Mouse (Mus musculus): ENCODE measurements around the gene Daw1. TPM values are rescaled to one million over a fixed set of nuclear protein-coding genes. Genes with fewer than 3 reads are reported as not detected.

The Daw1 gene
- polyA plus RNA-seq (2017; shearing (Covaris generic)) = under 1 TPM in 1 of 2 experiments, not detected in 1; 0.33 TPM

DNA sequence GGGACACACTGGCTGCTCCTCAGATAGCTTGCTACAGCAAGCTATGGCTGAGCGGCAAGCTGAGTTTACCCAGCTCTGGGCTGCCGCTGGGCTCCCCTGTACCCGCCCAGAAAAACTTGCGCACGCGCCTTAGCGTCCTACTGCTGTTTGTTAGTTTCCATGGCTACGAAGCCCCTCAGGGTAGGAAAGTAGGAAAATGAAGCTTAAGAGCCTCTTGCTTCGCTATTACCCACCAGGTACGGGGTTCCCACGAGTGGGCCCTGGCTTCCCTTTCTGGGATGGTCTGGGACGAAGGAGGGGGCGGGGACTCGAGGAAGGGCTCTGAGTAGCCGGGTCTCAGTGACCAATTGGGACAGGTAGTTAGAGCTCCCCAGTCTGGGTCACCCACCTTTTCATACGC is at the start of gene Daw1:
Gene Daw1 (plus strand): TSS at position 150 of the 400 bp plus-strand sequence.
- no peak for ATAC-seq

DNA sequence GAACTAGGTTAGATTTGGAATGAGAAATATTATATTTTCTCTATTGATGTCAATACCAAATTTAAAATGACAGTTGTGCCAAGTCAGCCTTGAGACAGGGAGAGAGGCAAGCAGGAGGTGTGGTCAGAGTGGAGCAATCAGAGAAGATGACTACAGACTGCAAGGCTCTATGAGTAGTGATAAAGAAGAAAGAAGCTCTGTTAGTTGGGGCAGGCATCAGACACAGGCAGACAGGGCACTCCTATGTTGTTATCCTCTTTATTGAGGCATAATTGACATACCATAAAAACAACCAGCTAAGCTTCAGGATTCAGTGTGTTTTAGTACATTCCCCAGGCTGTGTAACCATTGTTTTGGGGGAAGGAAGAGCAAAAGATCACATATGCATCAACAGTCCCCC is 48.6 kb upstream of the Daw1 start:
- no peak for ATAC-seq

DNA sequence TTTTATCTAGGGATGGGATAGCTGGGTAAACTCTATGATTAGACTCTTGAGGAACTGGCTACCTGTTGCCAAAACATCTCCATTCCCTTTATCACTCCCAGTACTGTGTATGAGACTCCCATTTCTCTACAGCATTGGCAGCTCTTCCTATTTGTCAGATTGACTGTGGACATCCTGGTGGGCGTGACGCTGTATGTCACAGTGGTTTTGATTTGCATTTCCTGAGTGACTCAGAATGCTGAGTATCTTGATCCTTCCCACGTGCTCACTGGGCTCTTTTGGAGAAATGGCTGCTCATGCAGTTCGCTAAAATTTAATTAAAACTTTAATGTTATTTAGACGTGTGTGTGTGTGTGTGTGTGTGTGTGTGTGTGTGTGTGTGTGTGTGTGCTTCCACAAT is 47.8 kb upstream of the Daw1 start:
- ATAC-seq = peak; percentile 57

DNA sequence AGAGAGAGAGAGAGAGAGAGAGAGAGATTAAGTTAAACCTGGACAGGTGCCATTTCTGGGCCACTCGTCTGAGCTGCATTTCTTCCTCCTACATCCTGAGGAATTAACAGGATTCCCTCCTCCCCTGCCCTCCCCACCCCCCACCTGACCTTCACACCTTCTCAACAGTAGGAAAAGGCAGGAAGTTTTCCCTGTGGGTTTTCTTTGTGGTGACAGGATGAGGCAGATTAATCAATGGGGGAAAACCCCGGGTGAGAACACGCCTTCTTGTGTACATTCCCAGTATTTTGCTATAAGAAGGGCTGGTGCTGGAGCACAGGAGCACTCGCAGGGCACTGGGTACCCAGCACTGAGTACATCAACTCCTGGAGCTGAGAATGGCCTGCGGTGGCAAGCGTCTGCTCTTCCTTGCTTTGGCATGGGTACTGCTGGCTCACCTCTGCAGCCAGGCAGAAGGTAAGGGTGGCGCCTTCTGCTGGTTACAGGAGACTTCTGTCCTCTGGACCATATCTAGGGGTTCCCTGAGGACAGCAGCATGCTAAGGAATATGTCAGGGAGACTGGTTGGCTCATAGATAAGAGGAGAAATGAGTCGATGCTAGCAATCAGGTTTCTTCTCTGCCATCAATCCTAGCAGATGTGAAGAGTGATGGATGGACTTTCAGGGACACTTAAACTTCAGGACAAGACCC is 43.0 kb upstream of the Daw1 start, which contains the start of gene Ccl20:
Gene Ccl20 (plus strand): TSS at position 320 of the 691 bp plus-strand sequence.
- ATAC-seq = no peak

DNA sequence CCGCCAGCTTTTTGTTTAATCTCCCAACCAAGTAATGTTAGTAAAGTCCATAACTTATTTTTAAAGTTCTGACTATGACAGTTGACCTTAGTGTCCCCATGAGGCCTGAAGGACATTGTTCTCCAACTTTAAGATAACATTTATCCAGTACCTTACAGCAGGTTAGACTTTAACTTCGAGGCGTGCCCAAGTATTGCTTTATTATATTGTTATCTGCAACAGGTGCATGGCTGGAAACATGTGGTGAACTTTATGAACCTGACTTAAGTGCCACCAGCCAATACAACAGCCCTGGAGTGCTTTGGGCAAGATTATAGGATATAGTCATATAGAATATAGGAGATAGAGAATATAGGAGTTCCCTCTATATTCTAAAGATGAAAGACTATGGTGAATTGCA is 42.3 kb upstream of the Daw1 start:
- ATAC-seq = no peak

DNA sequence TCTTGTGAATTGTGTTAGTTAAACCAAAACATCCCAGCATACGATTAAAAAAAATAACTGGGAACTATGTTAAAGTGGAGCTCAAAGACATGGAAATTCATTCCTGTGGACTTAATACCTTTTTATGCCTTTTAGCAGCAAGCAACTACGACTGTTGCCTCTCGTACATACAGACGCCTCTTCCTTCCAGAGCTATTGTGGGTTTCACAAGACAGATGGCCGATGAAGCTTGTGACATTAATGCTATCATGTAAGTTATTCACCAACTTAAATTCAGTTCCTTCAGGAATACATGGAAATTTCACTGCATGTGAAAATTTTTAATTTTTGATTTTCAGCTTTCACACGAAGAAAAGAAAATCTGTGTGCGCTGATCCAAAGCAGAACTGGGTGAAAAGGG is 41.9 kb upstream of the Daw1 start:
- no peak for ATAC-seq

DNA sequence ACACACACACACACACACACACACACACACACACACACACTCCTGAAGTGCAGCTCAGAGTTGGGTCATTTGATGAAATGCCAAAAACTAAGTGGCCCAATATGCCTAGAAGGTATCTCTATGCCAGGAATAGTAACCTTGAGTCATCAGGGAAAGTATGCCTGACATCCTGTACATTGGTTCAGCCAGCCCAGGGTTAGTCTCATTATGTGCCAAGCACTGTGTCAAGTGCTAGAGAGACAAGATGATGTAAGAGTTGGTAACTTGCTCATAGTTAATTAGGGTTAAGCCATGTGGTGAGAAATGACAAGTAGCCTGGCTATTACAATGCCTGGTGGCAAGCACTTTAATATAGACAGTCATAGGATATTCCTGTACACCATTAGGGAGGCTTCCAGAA is 39.6 kb upstream of the Daw1 start:
- no peak for ATAC-seq

DNA sequence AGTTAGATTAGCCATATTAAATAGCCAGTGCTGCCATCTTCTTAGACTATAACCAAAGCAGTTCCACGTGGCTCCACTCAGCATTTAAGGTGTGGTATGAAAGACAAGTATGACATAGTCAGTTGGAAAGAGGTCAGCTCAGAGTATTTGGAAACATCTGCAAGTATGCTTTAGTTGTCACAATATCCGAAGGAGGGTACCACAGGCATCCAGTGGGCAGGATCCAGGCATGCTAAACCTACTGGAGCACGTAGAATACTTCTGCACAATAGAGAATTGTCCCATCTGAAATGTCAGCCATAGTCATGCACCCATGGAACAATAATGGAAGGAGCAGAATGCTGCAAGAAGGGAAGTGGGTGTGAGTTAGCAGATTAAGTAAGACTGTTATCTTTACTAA is 39.2 kb upstream of the Daw1 start:
- ATAC-seq = no peak

DNA sequence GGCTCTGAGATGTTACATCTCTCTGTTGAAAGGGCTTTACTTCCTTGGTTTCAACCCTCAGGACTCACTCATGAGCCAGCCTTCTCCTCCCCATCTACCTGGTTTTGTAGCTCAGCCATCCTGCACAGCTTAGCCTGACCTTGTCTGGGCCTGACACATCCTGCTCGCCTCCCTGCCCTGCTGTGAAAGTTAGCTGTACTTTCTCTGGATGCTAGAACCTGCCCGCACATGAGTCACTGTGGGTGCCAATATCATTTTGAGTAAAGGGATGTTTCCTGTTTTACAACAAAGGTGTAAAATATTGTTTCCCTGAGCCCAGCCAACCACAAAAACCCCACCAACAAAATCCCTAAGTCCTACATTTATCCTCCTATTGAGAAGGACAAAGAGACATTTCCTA is 36.4 kb upstream of the Daw1 start:
- ATAC-seq = no peak

DNA sequence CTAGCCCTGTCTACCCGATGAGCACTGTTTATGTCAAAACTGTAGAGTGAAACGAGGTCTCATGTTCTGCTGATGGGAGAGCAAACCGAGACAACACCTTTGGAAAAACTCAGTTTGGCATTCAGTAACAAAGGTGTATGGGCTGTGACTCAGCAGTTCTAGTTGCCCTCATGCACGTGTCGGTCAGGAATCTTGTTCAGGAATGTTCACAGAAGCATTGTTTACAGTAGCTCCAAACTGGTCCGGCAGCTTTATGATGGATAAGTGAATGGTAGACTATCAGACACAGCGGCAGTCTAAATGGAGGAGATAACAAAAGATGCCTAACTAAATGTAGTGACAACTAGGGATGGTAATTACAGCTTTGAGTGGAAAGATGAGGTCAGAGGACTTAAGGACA is 23.7 kb upstream of the Daw1 start:
- ATAC-seq = no peak

DNA sequence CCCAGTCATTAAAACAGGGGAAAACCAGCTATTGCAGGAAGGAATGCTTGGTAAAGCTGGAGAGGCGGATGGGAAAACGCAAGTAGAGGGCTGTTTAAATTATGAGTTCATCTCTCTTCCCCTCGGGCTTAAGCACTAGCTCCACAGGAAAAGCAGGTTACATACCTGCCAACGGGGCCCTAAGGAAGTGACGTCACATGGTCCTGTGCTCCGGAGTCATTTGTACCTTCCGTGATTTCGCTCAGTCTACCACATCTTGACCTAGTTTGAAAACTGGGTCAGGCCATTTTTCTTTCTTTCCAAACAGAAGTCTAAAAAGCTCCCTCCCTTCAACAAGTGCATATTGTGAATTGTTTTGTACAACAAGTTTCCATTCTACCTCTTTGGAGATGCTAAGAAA is 21.7 kb upstream of the Daw1 start:
- peak; percentile 68 for ATAC-seq

DNA sequence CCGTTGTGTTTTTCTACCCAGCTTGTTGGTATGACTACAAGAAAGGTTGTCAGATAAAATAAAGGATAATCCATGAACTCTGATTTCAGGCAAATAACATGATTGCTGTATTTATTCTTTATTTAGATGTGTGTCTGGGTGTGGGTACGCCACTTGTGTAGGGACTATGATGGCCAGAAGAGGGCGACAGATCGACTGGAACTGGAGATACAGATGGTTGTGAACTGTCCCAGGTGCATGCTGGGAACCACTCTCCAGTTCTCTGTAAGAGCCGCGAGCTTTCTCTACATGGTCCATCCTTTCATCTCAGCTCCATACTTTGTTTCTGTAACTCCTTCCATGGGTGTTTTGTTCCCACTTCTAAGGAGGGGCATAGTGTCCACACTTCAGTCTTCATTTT is 20.8 kb upstream of the Daw1 start:
- ATAC-seq = no peak

DNA sequence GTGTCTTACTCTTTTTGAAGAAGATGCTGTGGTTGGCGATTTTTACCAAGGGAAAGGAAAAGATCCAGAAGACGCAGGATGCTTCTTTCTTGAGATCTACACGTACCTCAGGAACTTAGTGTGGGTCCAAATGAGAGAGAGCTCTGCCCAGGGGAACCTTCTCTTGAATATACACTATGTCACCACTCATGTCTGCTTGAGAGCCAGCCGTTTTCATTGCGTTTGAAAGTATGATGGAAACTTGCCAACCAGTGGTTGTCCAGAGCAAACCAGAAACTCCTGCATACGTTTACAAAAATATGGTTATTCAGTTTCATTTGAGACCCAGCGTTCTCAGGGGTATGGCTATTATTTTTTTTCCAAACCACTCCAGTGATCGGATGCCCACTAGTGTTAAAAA is 18.0 kb upstream of the Daw1 start:
- ATAC-seq = no peak

DNA sequence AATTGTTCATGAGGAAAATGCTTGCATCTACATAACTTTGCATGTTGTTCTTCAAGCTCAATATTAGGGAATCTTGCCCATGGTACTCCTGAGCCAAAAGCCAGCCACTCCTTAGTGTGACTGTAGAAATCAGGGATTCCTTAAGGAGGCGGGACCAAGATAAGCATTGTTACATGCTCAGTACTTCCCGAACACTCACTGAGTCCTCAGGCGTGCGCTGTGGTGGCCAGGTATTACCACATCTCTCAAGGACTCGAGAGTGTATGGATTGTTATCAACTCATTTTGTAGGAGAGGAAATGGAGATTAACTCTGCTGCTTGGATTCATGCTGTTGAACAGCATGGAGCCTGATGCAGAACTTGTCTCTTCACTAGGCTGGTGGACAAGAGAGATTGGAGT is 17.5 kb upstream of the Daw1 start:
- ATAC-seq = no peak

DNA sequence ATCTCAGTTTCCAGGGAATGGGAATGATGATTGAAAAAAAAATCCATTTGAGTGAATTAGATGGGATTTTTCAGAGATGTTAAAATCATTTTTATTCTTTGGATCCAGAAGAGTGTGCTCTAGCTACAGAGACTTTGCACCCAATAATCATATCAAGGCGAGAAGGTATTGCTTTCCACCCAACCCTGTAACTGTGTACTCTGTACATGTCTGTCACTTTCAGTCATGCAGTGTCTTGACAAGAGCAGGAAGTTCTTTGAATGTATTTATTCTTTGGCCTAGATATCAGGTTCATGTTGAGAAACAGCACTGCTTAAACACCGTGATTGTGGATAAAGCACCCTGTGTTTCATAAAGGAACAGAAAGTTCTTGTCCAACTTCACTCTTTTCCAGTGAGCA is 13.0 kb upstream of the Daw1 start:
- ATAC-seq = no peak

DNA sequence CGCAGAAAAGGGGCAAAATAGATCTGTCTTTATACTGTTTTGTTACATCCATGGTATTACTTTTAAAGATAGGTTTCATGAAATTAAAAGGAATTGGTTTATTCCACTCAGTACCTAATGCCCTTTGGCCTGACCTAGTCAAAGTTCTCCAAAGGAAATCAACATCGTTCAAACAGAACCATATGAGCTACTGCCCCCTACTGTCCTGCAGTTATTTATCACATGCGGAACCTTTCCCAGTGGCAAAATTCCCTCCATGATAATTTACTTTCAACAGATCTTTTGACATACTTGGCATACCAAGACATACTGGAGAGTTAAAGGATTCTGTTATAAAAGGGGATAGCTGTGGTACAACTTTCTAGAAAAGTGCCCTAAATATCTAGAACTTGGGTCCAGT is 9.3 kb upstream of the Daw1 start:
- no peak for ATAC-seq

DNA sequence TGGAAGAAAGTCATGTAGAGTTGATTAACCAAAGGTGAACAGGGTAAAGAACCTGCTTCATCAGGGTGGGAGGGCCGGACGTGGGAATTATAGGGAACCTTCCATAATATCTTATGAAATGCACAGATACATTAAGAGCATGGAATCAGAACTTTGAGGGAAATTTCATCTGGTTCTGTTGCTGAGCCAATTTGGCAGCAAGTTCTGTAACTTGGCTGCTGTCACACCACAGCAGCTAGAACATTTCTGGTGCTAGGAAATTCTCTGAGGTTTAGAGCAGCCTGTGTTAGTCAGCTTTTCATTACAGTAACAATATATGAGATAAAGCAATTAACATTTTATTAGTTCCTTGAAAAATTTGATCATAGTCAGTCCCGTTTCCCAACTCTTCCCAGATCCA is 6.6 kb upstream of the Daw1 start:
- no peak for ATAC-seq

DNA sequence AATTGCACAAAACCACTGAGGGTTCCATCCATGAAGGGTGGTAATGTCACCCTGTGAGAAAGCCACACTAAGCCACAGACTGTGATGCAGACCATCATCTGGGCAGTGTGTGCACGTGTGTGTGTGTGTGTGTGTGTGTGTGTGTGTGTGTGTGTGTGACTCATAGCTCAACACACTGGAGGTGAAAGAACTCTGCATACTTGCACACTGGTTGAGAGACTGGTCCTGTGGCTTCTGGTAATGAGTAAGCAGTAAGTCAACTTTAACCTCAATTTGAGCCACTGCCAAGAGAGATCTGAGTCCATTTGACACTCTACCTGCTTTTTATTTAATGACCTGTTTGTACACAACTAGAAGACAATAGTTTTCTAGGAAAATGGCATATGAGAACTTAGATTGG is 2.7 kb upstream of the Daw1 start:
- no peak for ATAC-seq

DNA sequence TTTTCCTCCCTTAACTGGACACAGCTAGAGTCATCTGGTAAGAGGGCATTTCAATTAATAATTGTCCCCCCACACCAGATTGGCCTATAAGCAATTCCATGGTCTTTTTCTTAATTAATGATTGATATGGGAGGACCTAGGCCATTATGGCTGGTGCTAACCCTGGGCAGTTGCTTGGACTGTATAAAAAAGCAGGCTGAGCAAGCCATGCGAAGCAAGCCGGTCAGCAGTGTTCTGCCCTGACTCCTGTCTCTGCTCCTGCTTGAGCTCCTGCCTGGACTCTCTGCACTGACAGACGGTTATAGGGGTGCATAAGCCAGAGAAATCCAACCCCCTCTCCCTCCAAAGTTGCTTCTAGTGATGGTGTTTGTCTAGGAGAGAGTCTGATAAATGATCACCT is 2.1 kb downstream of the Daw1 start:
- ATAC-seq = no peak

DNA sequence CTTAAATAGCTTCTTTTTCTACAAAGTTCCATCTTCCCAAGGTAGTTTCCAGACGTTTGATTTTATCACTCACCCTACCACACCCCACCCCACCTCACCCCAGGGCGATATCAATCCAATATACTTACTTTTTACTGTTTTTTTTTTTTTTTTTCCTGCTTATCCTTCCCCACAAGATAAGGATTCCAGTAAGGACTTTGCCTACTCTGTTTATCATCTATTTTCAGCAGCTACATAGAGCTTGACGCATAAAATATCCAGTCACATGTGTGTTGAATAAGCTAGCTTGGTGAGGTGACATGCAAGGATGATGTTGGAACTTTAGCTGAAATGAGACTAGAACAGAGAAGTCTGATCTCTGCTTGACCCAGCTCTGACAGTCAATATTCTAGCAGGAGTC is 4.5 kb downstream of the Daw1 start:
- ATAC-seq = no peak

DNA sequence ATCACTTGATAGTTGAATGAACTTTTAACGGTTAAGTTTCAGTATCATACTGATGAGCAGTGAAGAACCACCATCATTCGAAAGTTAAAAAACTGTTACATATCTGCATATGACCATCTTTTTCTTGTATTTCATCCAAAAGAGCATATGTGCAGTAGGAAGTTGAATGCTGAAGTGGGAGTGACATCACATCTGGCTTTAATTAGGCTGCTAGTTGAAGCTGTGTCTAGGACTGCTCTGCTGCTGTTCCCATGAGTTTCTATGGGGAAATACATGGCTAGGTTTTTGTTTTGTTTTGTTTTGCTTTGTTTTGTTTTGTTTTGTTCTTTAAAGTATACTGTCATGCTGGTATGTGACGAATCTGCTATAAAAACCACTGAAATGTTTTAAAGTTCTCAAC is 9.6 kb downstream of the Daw1 start:
- ATAC-seq = no peak

DNA sequence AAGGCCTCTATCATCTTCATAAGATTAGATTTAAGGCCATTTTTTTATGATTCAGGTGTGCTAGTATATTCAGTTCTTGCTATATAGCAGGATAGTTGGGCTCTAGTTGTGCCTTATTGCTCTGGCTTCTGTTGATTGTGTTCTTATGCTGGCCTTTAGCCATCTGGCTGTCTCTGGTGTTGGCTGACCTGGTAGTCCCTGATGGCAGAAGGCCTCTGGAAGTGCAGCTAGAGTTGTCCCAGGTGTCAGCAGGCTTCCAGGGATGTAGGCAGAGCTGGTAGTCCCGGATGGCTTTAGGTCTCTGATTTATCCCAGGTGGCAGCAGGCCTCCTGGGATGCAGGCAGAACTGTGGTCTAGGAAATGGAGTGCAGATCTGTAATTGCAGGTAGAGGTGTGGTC is 16.4 kb downstream of the Daw1 start:
- ATAC-seq = no peak

DNA sequence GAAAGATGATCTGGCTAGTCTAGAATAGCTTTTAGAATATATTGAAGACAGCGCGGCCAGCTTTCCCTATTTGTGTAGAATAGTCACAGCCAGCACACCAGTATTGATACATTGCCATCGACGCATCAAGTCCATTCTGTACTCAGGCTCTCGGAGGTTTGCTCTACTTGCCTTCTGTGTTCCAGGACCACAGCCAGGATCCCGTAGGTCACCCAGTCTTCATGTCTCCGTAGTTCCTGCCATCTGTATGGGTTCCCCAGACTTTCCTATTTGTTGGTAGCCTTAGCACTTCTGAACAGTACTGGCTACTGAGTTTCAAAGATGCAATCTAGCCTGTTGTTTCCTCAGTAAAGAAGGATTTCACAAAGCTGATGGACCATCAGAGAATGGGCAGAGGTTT is 20.0 kb downstream of the Daw1 start:
- ATAC-seq = no peak

DNA sequence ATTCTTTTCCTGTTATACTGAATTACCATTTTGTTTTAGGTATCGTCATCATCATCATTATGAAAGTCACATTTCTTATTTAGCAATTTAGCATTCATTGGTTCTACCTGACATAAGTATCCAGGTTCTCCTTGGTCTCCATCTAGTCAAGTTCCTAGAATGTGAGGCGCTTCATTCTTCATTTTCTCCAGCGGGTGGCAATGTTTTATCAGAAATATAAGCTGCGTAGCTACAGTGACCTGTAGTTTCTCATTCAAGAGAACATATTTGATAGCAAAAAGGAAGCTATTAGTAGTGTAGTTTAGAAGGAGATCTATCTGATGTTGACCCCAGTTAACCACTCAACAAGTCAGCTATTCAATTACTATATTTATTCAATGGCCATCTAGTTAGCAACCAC is 21.9 kb downstream of the Daw1 start:
- no peak for ATAC-seq

DNA sequence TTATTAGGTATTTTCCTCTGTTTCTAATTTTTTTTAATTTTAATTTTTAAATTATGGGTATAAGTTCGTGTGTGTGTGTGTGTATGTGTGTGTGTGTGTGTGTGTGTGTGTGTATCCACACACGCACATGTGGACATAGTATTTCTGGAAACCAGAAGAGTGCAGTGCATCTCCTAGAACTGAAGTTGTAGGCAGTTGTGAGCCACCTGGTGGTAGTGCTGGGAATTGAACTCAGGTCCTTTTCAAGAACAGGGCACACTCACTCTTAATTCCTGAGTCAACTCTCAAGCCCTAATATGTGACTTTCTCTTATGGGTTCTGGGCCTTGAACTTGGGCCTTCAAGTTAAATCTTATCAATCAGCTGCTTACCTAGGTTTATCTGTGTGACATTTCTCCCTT is 27.6 kb downstream of the Daw1 start:
- no peak for ATAC-seq
